Mouse (Mus musculus) heart, postnatal 0 days (tissue): Measurements from ENCODE around the gene D130043K22Rik. TPM values are rescaled to one million over a fixed set of nuclear protein-coding genes. Genes with fewer than 3 reads are reported as not detected.

ENCODE experiments used
- ATAC-seq: fragments of 200-750 bp; cut with Nextera tagmentation; 2 replicates; pipeline ENCODE4 v1.8.0; 2017; ENCODE audit warnings: low read depth, moderate number of reproducible peaks, moderate library complexity; ENCODE audit not compliant: insufficient read depth
- DNase-seq: peaks from one replicate; pipeline ENCODE4 v3.0.0-alpha.2; 2016; ENCODE audit warnings: low spot score
- H3K27ac ChIP-seq: fragments of 300-500 bp; sonication (generic); 2 replicates; pipeline ENCODE4 v1.5.1; 2014; ENCODE audit warnings: low read depth, mild to moderate bottlenecking
- H3K27me3 ChIP-seq: fragments of 300-500 bp; sonication (generic); 2 replicates; pipeline ENCODE4 v1.6.1; 2014; ENCODE audit warnings: low read length, mixed read lengths; ENCODE audit not compliant: control insufficient read depth, insufficient read depth
- H3K36me3 ChIP-seq: fragments of 300-500 bp; sonication (generic); replicated peaks from 2 replicates; pipeline ENCODE4 v1.6.1; 2014; ENCODE audit warnings: low read length, mixed read lengths; ENCODE audit not compliant: control insufficient read depth, insufficient read depth
- H3K4me1 ChIP-seq: fragments of 300-500 bp; sonication (generic); 2 replicates; pipeline ENCODE4 v1.6.1; 2014; ENCODE audit warnings: antibody characterized with exemption; ENCODE audit not compliant: control insufficient read depth, insufficient read depth
- H3K4me2 ChIP-seq: fragments of 300-500 bp; sonication (generic); 2 replicates; pipeline ENCODE4 v1.6.1; 2014; ENCODE audit warnings: low read depth, mild to moderate bottlenecking, low read length, moderate library complexity
- H3K4me3 ChIP-seq: fragments of 300-500 bp; sonication (generic); 2 replicates; pipeline ENCODE4 v1.5.1; 2014; ENCODE audit warnings: low read depth, low read length
- H3K9ac ChIP-seq: fragments of 300-500 bp; sonication (generic); replicated peaks from 2 replicates; pipeline ENCODE4 v1.6.1; 2014; ENCODE audit warnings: low read depth, low read length, mixed read lengths
- H3K9me3 ChIP-seq: fragments of 300-500 bp; sonication (generic); replicated peaks from 2 replicates; pipeline ENCODE4 v1.6.1; 2016; ENCODE audit warnings: low read length; ENCODE audit not compliant: control insufficient read depth
- CTCF ChIP-seq: IDR thresholded peaks from 2 replicates; pipeline ENCODE4 v1.5.1; 2016; ENCODE audit warnings: antibody characterized with exemption, control low read depth, low read depth
- EP300 ChIP-seq: IDR thresholded peaks from 2 replicates; pipeline ENCODE4 v1.6.1; 2016; ENCODE audit warnings: antibody characterized with exemption, low read depth
- WGBS: fragments of 180-500 bp; shearing (Covaris S2); extraction: QIAGEN DNeasy Blood & Tissue Kit; methylation state at CpG from one replicate; pipeline ENCODE4 v1.1.7; 2014; 5-methylcytosine and 5-hydroxymethylcytosine counted together
- polyA plus RNA-seq: library from polyadenylated mRNA; unstranded; fragments of >200 nt; fragmentation: Nextera tagmentation; extraction: Ambion mirVana; gene quantifications from 2 replicates; pipeline ENCODE4 v1.2.1, GENCODE M21; 2015
- total RNA-seq: library from RNA; depleted of rRNA; stranded (reverse); fragments of >200 nt; gene quantifications from 2 replicates; pipeline ENCODE4 v1.2.3, GENCODE M21; 2014; ENCODE audit warnings: low replicate concordance; rRNA removed

D130043K22Rik gene
- total and polyA plus RNA-seq, 2 experiments from 2014 or later = not detected

GRCm38 (mm10) chr13:24945567-24945966, 100.6 kb downstream of the D130043K22Rik start:
- ATAC-seq (no peak), DNase-seq (no peak)
- Histone ChIP-seq H3K9me3 (no peaks in the 10 kb centered on the region), H3K4me2 (no peak overlapping the region), H3K27me3 (no peaks in the 10 kb centered on the region), H3K4me1 (no peaks in the 10 kb centered on the region), H3K27ac (no peak overlapping the region), H3K36me3 (no peaks in the 10 kb centered on the region), H3K4me3 (no peak overlapping the region), H3K9ac (no peak overlapping the region)
- TF ChIP-seq EP300 (no peak), CTCF (no peak)
- 31% methylated on average over 4 of the region's 4 CpGs for WGBS

GRCm38 (mm10) chr13:24947158-24947557, 102.2 kb downstream of the D130043K22Rik start:
- no peaks in the 10 kb centered on the region for H3K4me1 ChIP-seq
- H3K4me3 ChIP-seq = no peak overlapping the region
- DNase-seq = no peak
- 86% methylated on average over 5 of the region's 5 CpGs for WGBS
- no peak overlapping the region for H3K9ac ChIP-seq
- H3K27me3 ChIP-seq = no peaks in the 10 kb centered on the region
- H3K27ac ChIP-seq = no peak overlapping the region
- H3K36me3 ChIP-seq = no peaks in the 10 kb centered on the region
- TF ChIP-seq CTCF (no peak), EP300 (no peak)
- no peaks in the 10 kb centered on the region for H3K9me3 ChIP-seq
- H3K4me2 ChIP-seq = no peak overlapping the region
- ATAC-seq = no peak

GRCm38 (mm10) chr13:24948870-24949269, 103.9 kb downstream of the D130043K22Rik start:
- DNase-seq (no peak), ATAC-seq (no peak)
- Histone ChIP-seq H3K27me3 (no peaks in the 10 kb centered on the region), H3K4me3 (no peak overlapping the region), H3K4me1 (no peaks in the 10 kb centered on the region), H3K9me3 (no peaks in the 10 kb centered on the region), H3K4me2 (no peak overlapping the region), H3K9ac (no peak overlapping the region), H3K27ac (no peak overlapping the region), H3K36me3 (no peaks in the 10 kb centered on the region)
- 84% methylated on average over 6 of the region's 6 CpGs for WGBS
- TF ChIP-seq EP300 (no peak), CTCF (no peak)

Other genes with a start within 250 kb of the D130043K22Rik start
- not detected in 2 replicates for gene Armh2, start 103.9 kb upstream of the D130043K22Rik start, total RNA-seq
- not detected in 2 replicates for gene Armh2, start 103.9 kb upstream of the D130043K22Rik start, polyA plus RNA-seq
- gene Gmnn, start 83.2 kb upstream of the D130043K22Rik start, total RNA-seq = 28.2 and 29.8 TPM in 2 replicates
- 71.7 and 81.1 TPM in 2 replicates for gene Gmnn, start 83.2 kb upstream of the D130043K22Rik start, polyA plus RNA-seq
- 36.4 and 43.9 TPM in 2 replicates for gene BC005537, start 43.5 kb upstream of the D130043K22Rik start, total RNA-seq
- gene BC005537, start 43.5 kb upstream of the D130043K22Rik start, polyA plus RNA-seq = 13.2 and 14.0 TPM in 2 replicates
- 176 and 219 TPM in 2 replicates for gene Acot13, start 13.6 kb upstream of the D130043K22Rik start, total RNA-seq
- gene Acot13, start 13.6 kb upstream of the D130043K22Rik start, polyA plus RNA-seq = 609 and 634 TPM in 2 replicates
- 24.2 and 27.5 TPM in 2 replicates for gene Tdp2, start 13.5 kb upstream of the D130043K22Rik start, total RNA-seq
- 17.4 and 18.5 TPM in 2 replicates for gene Tdp2, start 13.5 kb upstream of the D130043K22Rik start, polyA plus RNA-seq
- gene Aldh5a1, start 92.5 kb downstream of the D130043K22Rik start, total RNA-seq = 24.8 and 27.7 TPM in 2 replicates
- gene Aldh5a1, start 92.5 kb downstream of the D130043K22Rik start, polyA plus RNA-seq = 11.2 and 11.6 TPM in 2 replicates
- gene Gpld1, start 98.0 kb downstream of the D130043K22Rik start, total RNA-seq = 0.04 and 0.58 TPM in 2 replicates
- 0.19 and 0.40 TPM in 2 replicates for gene Gpld1, start 98.0 kb downstream of the D130043K22Rik start, polyA plus RNA-seq
- 19.1 and 28.3 TPM in 2 replicates for gene Mrs2, start 175.2 kb downstream of the D130043K22Rik start, total RNA-seq
- gene Mrs2, start 175.2 kb downstream of the D130043K22Rik start, polyA plus RNA-seq = 12.9 and 13.0 TPM in 2 replicates
- gene Dcdc2a, start 210.9 kb downstream of the D130043K22Rik start, total RNA-seq = 0.04 TPM in 1 of 2 replicates, not detected in the other
- gene Dcdc2a, start 210.9 kb downstream of the D130043K22Rik start, polyA plus RNA-seq = 0.25 and 0.49 TPM in 2 replicates